Mouse (Mus musculus): Measurements from ENCODE around the gene Cryaa.

Gene Cryaa

DNA sequence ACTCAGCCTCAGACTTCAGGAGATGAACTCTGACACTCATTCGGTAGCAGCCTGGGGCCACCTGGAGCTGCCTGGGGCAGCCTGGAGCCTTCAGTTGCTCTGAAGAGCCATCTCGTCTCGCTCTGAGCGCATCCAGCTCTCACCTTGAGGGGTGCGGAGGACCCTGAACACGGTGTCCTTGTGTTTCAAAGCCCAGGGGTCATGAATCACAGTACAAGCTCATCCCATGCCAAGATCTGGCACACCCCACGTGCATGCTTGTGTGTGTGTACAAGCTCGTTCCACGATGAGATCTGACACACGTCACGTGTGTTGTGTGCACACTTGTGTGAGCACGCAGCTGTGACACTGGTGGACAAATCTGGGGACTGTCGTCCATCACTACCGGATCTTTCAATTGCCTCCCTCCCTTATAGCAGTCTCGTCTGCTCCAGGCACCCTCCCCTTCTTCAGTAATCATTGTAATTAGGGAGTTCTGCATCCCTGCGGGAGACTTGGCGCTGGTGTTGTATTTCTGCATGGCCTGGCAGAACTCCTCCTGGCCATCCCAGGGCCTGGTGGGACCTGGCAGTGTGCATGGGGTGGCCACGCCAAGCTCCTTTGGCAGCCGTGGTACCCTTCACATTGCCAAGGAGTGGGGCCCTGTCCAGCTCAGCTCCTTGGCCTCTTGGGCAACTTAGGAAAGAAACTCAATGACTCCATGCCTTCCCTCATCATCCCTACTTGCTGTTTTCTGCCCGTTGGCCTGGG, 27.8 kb downstream of the Cryaa start:
- in situ Hi-C loops (cut with MboI, MseI) = no loop called here

DNA sequence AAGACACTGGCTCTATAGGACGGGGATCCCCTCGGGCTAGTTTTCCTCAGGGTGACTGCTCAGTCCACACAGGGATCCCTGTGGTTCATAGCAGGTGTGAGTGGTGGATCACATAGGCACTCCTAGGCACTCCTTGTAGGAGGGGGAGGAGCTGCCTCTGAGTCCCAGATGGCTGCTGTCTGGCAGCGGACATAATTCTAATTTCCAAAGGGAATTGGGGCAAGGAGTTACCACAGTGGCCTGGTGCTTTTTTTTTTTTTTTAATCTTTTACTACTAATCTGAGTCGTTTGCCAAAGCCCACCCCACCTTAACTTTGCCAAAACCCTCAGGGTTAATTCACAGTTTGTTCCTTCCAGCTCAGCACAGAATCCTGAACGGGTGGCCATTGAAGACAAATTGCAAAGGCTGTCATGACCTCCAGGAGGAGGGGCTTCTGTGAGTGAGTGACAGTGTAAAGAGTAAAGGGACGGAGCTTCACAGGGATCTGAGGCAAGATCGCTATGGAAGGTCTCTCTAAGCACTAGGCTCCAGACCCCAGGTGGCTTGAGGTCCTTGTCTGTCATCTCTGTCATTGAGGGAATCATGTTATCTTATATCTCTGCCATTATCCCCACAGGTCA, 31.6 kb downstream of the Cryaa start:
- in situ Hi-C loops (cut with MboI, MseI) = no loop called here

DNA sequence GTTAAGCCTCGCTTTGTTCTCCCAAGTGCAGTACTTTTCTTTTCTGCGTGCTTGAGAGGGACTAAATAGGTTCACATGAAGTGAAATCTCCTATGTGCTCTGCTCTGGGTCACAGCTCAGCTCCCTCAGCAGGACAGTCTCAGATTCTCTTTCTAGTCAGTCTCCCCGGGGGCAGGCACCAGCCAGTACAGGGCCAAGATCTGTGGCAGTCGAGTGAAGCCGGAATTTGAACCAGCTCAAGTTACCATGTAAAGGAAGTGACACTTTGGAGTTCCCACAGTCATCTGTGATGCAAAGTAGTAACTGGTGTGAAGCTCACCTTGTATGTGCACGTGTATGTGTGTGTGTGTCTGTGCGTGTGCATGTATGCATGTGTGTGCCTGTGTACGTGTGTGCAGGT, 32.8 kb downstream of the Cryaa start:
- in situ Hi-C loops (cut with MboI, MseI) = no loop called here

DNA sequence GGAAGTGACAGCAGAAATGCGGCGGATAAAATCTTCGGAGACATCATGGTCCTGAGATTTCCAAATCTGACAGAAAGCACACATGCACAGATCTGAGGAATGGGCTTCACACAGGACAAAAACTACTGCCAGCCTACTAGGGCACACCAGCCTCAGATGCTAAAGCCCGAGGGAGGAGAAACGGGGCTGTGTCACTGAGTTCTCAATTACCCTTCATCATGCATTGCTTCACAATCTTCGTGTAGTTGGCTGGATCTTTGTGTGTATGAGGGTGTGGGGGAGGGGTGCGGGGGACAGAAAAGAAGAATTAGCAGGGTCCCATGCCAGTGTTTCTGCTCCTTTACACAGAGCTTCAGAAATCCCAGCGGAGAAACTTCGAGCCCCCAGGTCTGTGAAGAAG, 36.1 kb downstream of the Cryaa start:
- in situ Hi-C loops (cut with MboI, MseI) = no loop called here

DNA sequence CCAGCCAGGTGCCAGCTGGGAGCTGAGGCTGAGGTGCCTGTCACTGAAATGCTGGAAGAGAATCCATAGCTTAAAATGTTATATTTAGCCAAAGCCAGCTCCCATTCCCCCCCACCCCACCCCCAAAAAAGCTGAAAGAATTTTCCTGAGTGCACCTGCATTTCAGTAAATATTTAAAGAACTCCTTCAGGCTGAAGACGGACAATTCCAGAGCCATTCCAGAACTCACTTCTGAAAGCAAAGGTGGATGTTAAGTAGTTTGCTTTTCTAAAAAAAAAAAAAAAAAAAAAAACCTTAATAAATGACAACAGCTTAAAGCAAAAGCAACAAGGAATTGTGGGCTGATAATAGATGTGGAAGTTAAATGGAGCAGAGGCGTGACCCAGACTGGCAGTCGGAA, 36.5 kb downstream of the Cryaa start:
- in situ Hi-C loops (cut with MboI, MseI) = no loop called here

DNA sequence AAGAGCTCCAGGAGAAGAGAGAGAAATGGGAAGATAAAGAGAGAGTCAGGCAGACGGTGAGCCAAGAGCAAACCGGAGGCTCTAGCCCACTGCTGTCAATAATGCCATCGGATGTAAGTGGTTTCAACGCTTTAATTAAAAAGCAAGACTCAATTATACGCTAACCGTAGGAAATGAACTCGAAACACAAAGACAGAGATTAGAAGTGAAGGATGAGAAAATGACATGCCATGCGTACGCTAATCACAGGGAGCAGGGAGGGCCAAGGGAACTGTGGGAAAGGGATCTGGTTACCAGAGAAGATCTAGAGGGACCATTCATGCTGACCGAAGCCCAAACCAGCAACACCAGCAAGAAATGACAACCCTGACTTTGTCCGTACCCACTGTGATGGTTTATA, 37.4 kb downstream of the Cryaa start:
- in situ Hi-C loops (cut with MboI, MseI) = no loop called here

DNA sequence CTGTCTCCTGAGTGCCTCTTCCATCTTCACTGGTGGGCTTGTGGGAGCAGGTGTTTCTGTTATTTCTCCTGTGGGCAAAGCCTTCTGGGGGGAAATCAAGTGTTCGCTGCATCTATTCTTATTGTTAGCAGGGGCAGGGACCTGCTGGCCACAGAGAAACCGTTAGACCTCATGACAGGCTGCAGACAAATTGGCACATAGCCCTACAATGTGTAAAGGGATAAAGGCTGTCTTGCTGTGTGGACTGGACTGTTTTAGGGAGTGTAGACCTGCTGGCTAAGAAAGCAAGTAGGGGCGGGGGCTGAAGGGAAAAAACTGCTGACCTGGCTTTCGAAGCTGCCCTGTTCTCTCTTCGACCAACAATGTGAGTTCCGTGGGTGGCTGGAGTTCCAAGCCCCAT, 44.0 kb downstream of the Cryaa start:
- in situ Hi-C loops (cut with MboI, MseI) = no loop called here

DNA sequence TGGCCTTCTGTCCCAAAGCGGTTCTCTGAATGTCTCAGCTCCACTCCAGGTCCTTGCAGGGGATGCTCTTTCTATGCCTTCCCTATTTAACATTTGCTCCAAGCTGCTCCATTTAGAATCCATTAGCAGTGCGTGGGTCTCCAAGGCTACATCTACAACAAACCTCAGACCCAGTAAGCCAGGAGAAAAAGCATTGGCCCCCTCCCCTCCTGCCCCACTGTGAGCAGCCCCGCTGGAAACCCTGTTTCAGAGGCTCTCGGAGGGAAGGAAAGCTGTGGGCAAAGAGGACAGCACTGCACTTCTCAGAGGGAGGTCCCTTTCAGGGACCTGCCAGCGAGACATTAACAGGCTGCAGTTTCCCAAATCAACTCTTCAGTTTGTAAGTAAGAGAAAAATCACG, 47.8 kb downstream of the Cryaa start:
- in situ Hi-C loops (cut with MboI, MseI) = no loop called here

DNA sequence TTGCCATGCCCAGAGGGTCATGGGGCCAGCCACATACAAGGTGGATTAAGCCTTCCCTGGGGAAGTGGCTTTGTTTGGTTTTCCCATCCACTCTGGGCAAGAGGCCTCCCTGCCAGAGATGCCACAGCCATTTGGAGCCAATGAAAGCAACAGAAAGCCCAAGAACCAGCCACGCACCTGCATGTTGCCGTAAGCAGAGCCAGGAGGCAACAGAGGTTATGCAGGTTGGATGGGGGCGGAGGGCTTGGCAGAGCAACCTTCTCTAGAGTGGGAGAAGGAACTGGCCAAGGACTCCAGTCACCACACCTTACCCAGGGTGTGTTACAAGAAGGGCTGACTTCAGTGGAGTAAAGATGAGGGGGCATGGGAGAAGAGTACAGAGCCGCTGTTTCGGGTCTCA, 48.6 kb downstream of the Cryaa start:
- in situ Hi-C loops (cut with MboI, MseI) = no loop called here

DNA sequence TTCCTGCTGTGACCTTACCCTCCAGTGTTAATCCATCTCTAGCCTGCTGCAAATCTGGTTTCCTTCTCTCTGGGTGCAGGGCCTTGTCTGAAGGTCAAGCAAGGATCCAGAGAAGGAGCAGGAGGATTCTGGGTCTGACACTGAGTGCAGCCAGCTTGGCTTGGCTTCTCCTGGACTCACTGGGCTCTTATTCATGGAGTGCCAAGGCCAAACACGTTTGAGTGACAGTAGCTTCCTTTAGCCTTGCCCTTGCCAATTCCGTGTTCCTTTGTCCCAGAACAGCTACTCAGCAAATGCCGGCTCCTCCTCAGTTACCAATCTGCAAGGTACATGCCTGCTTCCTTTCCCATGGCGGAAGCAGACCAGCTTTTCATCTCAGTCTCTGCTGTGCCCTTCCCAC, 49.6 kb downstream of the Cryaa start:
- in situ Hi-C loops (cut with MboI, MseI) = no loop called here

DNA sequence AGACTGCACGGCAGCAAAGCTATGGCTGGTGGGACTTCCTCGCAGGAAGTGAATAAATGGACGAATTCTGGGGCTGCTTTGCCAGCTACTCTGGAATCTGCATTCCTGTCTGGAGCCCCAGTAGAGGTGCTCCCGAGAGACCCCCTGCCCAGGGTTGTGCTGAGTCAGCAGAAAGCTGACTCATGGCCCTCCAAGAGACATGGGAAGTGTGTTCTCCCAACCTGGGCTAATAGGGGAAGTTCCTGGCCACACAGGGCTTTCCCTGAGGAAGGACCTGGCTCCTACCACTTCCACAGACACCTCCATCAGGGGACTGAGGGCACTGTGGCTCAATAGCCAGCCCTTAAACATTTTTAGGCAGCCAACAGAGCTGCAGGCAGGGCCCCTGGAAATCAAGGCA, 50.4 kb downstream of the Cryaa start:
- in situ Hi-C loops (cut with MboI, MseI) = no loop called here

DNA sequence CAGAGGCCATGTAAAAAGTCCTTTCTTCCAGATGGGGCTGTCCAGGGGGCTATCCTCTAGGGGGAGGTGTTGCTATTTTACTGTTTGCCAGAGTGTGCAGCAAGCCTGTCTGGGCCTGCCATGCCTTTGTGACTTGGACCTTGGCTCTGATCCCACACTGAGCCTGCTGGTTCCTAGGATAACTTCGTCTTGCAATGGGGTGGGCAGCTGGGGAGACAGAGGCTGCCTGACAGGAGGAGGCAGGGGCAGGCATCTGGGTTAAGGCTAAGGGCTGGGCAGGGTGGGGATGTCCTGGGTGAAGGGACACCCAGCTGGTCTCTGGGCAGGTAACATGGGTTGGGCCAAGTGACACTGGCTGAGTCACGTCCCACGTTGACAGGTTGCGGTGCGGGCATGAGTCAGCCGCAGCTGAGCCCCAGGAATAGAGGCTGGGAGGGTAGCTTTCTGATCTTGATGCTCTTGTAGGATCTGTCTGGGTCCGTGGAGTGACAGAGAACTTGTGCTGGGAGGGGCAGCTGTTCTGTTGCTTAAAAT, 51.4 kb downstream of the Cryaa start:
- in situ Hi-C loops (cut with MboI, MseI) = no loop called here

DNA sequence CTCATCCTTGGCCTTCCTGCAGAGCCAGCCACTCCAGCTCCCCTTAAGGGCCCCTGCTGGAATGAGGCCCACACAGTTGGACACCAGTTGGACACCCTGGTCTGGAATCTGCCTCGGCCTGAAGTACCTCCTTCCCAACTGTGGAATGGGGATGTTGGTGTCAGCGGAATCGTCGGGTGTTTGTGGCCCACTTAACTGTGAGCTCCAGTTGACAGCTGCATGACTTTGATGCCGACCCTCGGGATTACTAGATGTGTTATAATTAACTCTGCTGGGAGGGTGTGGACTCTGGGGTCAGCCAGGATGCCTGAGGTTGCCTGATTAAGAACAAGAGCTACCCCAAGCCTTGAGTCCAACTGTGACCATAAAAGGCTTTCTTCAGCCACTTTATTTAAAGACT, 53.4 kb downstream of the Cryaa start:
- in situ Hi-C loops (cut with MboI, MseI) = loop anchor here (10.0 kb wide), 1 partner anchor 784 kb away; no protein-coding TSS in a partner anchor

All from T-helper 1 cell (primary cell).